ENCODE assay signal across 17 mouse cellular contexts in genomic region chr6:24546716-24547420, GRCm38 (mm10). TPM values are rescaled to one million over a fixed set of nuclear protein-coding genes. Genes with fewer than 3 reads are reported as not detected.
A peak's percentile ranks its signal among the peaks of the same experiment; 100 is the strongest.
DNase-seq lines count a peak whose midpoint lies in the region; ATAC-seq lines count a peak whose summit lies in the region.
"Had no signal": no experiment of that assay in that cellular context is flagged by ENCODE, and none has a peak within 500 bp of the region (broad histone marks: within the 10 kb centered on the region; RNA-seq: fewer than 3 reads in every experiment).

No protein-coding gene starts in this region.

- H3K4me3 ChIP-seq in heart, embryonic 14.5 days (ENCODE audit: control insufficient read depth in 1 of 2, insufficient read depth in 1 of 2, low read depth in 1 of 2, low read length in 2 of 2): no peak overlapping the region
- H3K4me3 ChIP-seq in heart, embryonic 10.5 days: no peak overlapping the region
- H3K4me3 ChIP-seq in lung, embryonic 15.5 days: no peak overlapping the region
- H3K4me3 ChIP-seq in kidney, embryonic 15.5 days (replicated peaks): no peak overlapping the region
- H3K4me3 ChIP-seq: embryonic facial prominence, embryonic 10.5 days; hindbrain, embryonic 13.5 days; myocyte had no signal

- H3K4me1 ChIP-seq in heart, embryonic 14.5 days (ENCODE audit: control insufficient read depth in 2 of 2, insufficient read depth in 2 of 2, low read length in 2 of 2): peaks cover 9 to 28% of the 10 kb centered on the region in 2 experiments
- peaks cover 26% of the 10 kb centered on the region for H3K4me1 ChIP-seq in heart, embryonic 10.5 days
- 0 out of 2 replicates have a peak, but pooled peaks cover 8% of the 10 kb centered on the region for H3K4me1 ChIP-seq in lung, embryonic 15.5 days
- H3K4me1 ChIP-seq in kidney, embryonic 15.5 days: peaks cover 4% of the 10 kb centered on the region
- H3K4me1 ChIP-seq: embryonic facial prominence, embryonic 10.5 days; hindbrain, embryonic 13.5 days had no signal

- DNase-seq in heart, embryonic 10.5 days (ENCODE audit: low spot score): no peak
- DNase-seq in lung, postnatal 25 days (ENCODE audit: low spot score): no peak
- peak; percentile 8 for DNase-seq in yolk sac, embryonic 10.5 days (ENCODE audit: low spot score)
- no peak for DNase-seq in left cerebral cortex, postnatal 10 days (ENCODE audit: extremely low spot score in 1 of 2, low spot score in 2 of 2)
- DNase-seq: adrenal gland, postnatal 25 days; cerebellum, postnatal 14 days; gastrocnemius, postnatal 25 days; lung, adult 18-20 months; thymus, postnatal 36 days had no signal

- peak overlapping the region; percentile 57 to 76; a peak in 3 of 4 replicates for H3K27ac ChIP-seq in heart, embryonic 14.5 days (replicated peaks in 1 of 2; ENCODE audit: control insufficient read depth in 1 of 2, insufficient read depth in 1 of 2, low read depth in 2 of 2, low read length in 2 of 2)
- no peak overlapping the region for H3K27ac ChIP-seq in heart, embryonic 10.5 days
- peak overlapping the region; percentile 41; the same call in 1 of the 2 replicates for H3K27ac ChIP-seq in lung, embryonic 15.5 days
- H3K27ac ChIP-seq in kidney, embryonic 15.5 days: peak overlapping the region; percentile 86
- H3K27ac ChIP-seq: embryonic facial prominence, embryonic 10.5 days; hindbrain, embryonic 13.5 days had no signal

- peak overlapping the region; percentile 31 for H3K4me2 ChIP-seq in heart, embryonic 14.5 days (ENCODE audit: low read length)
- H3K4me2 ChIP-seq in lung, embryonic 15.5 days: no peak overlapping the region
- H3K4me2 ChIP-seq in kidney, embryonic 15.5 days: no peak overlapping the region
- H3K4me2 ChIP-seq: hindbrain, embryonic 13.5 days; midbrain, embryonic 11.5 days had no signal

- H3K36me3 ChIP-seq in heart, embryonic 14.5 days (ENCODE audit: control insufficient read depth, insufficient read depth, low read length): no peaks in the 10 kb centered on the region
- H3K36me3 ChIP-seq in heart, embryonic 10.5 days: no peaks in the 10 kb centered on the region
- no peaks in the 10 kb centered on the region for H3K36me3 ChIP-seq in lung, embryonic 15.5 days
- no peaks in the 10 kb centered on the region for H3K36me3 ChIP-seq in kidney, embryonic 15.5 days
- H3K36me3 ChIP-seq: embryonic facial prominence, embryonic 10.5 days; hindbrain, embryonic 13.5 days had no signal

- H3K27me3 ChIP-seq in heart, embryonic 14.5 days (ENCODE audit: control insufficient read depth, insufficient read depth, low read length): no peaks in the 10 kb centered on the region
- no peaks in the 10 kb centered on the region for H3K27me3 ChIP-seq in heart, embryonic 10.5 days (ENCODE audit: insufficient read depth, poor library complexity, severe bottlenecking)
- no peaks in the 10 kb centered on the region for H3K27me3 ChIP-seq in lung, embryonic 15.5 days
- no peaks in the 10 kb centered on the region for H3K27me3 ChIP-seq in kidney, embryonic 15.5 days
- H3K27me3 ChIP-seq: hindbrain, embryonic 13.5 days had no signal

- intact Hi-C loops in left cerebral cortex, postnatal 10 days (cut with DNase I): no loop called here

- WGBS in heart, embryonic 14.5 days: 0% methylated on average over 1 of the region's 1 CpGs
- 19% methylated on average over 1 of the region's 1 CpGs for WGBS in heart, embryonic 10.5 days
- 27% methylated on average over 1 of the region's 1 CpGs for WGBS in lung, embryonic 15.5 days
- 64% methylated on average over 1 of the region's 1 CpGs for WGBS in kidney, embryonic 15.5 days

- no peak overlapping the region for H3K9ac ChIP-seq in heart, embryonic 14.5 days (ENCODE audit: low read length)
- no peak overlapping the region for H3K9ac ChIP-seq in lung, embryonic 15.5 days
- H3K9ac ChIP-seq in kidney, embryonic 15.5 days: no peak overlapping the region
- H3K9ac ChIP-seq: hindbrain, embryonic 13.5 days had no signal

- peak; percentile 47; the same call in 1 of the 2 replicates for ATAC-seq in heart, embryonic 14.5 days (ENCODE audit: insufficient number of reproducible peaks, insufficient read depth, low FRiP score, low read depth)
- ATAC-seq in lung, embryonic 15.5 days (ENCODE audit: borderline replicate concordance, extremely low read depth, low FRiP score, low TSS enrichment): peak; percentile 62; the same call in 1 of the 2 replicates
- peak; percentile 89 for ATAC-seq in kidney, embryonic 15.5 days (replicated peaks; ENCODE audit: low FRiP score)

- no peaks in the 10 kb centered on the region for H3K9me3 ChIP-seq in heart, embryonic 14.5 days (ENCODE audit: control insufficient read depth, low read length)
- H3K9me3 ChIP-seq in heart, embryonic 10.5 days: 0 out of 2 replicates have a peak, but pooled peaks cover 3% of the 10 kb centered on the region
- H3K9me3 ChIP-seq in lung, embryonic 15.5 days: no peaks in the 10 kb centered on the region
- no peaks in the 10 kb centered on the region for H3K9me3 ChIP-seq in kidney, embryonic 15.5 days (replicated peaks)
- H3K9me3 ChIP-seq: embryonic facial prominence, embryonic 10.5 days; hindbrain, embryonic 13.5 days had no signal

RNA-seq across cellular contexts. Expression of gene Asb15, which starts 18.9 kb away (rescaled TPM):
- polyA plus RNA-seq in heart, embryonic 14.5 days (2014; fragmentation: Nextera tagmentation; extraction: Ambion mirVana): 0.49 and 0.63 TPM in 2 replicates
- not detected in 2 replicates for polyA plus RNA-seq in heart, embryonic 10.5 days (2016; fragmentation: Nextera tagmentation; extraction: Ambion mirVana)
- polyA plus RNA-seq in lung, embryonic 15.5 days (2015; fragmentation: Nextera tagmentation; extraction: Ambion mirVana): not detected in 2 replicates
- 0.18 and 0.45 TPM in 2 replicates for polyA plus RNA-seq in kidney, embryonic 15.5 days (2015; fragmentation: Nextera tagmentation; extraction: Ambion mirVana)
- total RNA-seq in left cerebral cortex, postnatal 10 days (2021): not detected
- total RNA-seq: adrenal gland, postnatal 25 days had no signal
- polyA plus RNA-seq: embryonic facial prominence, embryonic 10.5 days; hindbrain, embryonic 13.5 days; limb, embryonic 11.5 days; midbrain, embryonic 11.5 days had no signal

RNA-seq across cellular contexts. Expression of gene Ndufa5, which starts 19.1 kb away (rescaled TPM):
- 794 and 834 TPM in 2 replicates for polyA plus RNA-seq in heart, embryonic 14.5 days (2014; fragmentation: Nextera tagmentation; extraction: Ambion mirVana)
- polyA plus RNA-seq in heart, embryonic 10.5 days (2016; fragmentation: Nextera tagmentation; extraction: Ambion mirVana): 471 and 587 TPM in 2 replicates
- 290 and 320 TPM in 2 replicates for polyA plus RNA-seq in lung, embryonic 15.5 days (2015; fragmentation: Nextera tagmentation; extraction: Ambion mirVana)
- 377 and 407 TPM in 2 replicates for polyA plus RNA-seq in kidney, embryonic 15.5 days (2015; fragmentation: Nextera tagmentation; extraction: Ambion mirVana)
- total RNA-seq in left cerebral cortex, postnatal 10 days (2021): 100 to 1,000 TPM; 220 to 239 TPM

RNA-seq across cellular contexts. Expression of gene Iqub, which starts 32.0 kb away (rescaled TPM):
- 0.23 and 0.49 TPM in 2 replicates for polyA plus RNA-seq in heart, embryonic 14.5 days (2014; fragmentation: Nextera tagmentation; extraction: Ambion mirVana)
- polyA plus RNA-seq in heart, embryonic 10.5 days (2016; fragmentation: Nextera tagmentation; extraction: Ambion mirVana): 0.30 and 0.38 TPM in 2 replicates
- polyA plus RNA-seq in lung, embryonic 15.5 days (2015; fragmentation: Nextera tagmentation; extraction: Ambion mirVana): 0.99 and 1.2 TPM in 2 replicates
- polyA plus RNA-seq in kidney, embryonic 15.5 days (2015; fragmentation: Nextera tagmentation; extraction: Ambion mirVana): 0.05 and 0.12 TPM in 2 replicates
- under 1 TPM; 0.54 to 0.73 TPM for total RNA-seq in left cerebral cortex, postnatal 10 days (2021)
- polyA plus RNA-seq: limb, embryonic 11.5 days; myocyte had no signal

RNA-seq across cellular contexts. Expression of gene Lmod2, which starts 50.7 kb away (rescaled TPM):
- 54.6 and 56.9 TPM in 2 replicates for polyA plus RNA-seq in heart, embryonic 14.5 days (2014; fragmentation: Nextera tagmentation; extraction: Ambion mirVana)
- polyA plus RNA-seq in heart, embryonic 10.5 days (2016; fragmentation: Nextera tagmentation; extraction: Ambion mirVana): 19.9 and 36.7 TPM in 2 replicates
- 1.0 and 1.8 TPM in 2 replicates for polyA plus RNA-seq in lung, embryonic 15.5 days (2015; fragmentation: Nextera tagmentation; extraction: Ambion mirVana)
- polyA plus RNA-seq in kidney, embryonic 15.5 days (2015; fragmentation: Nextera tagmentation; extraction: Ambion mirVana): 0.17 and 0.55 TPM in 2 replicates
- not detected for total RNA-seq in left cerebral cortex, postnatal 10 days (2021)
- polyA plus RNA-seq: embryonic facial prominence, embryonic 10.5 days; hindbrain, embryonic 13.5 days; limb, embryonic 11.5 days; midbrain, embryonic 11.5 days had no signal
